Comparison of ENCODE assay signal across 8 mouse cellular contexts in genomic region chr3:49908426-49909341, GRCm38 (mm10).
A peak's percentile ranks its signal among the peaks of the same experiment; 100 is the strongest.
DNase-seq lines count a peak whose midpoint lies in the region; ATAC-seq lines count a peak whose summit lies in the region.

No protein-coding gene starts in this region.

- no peak overlapping the region for H3K27ac ChIP-seq in heart, embryonic 11.5 days (ENCODE audit: low read depth, low read length)
- H3K27ac ChIP-seq in intestine, embryonic 15.5 days = peak overlapping the region; percentile 67

- H3K9ac ChIP-seq in heart, embryonic 11.5 days (ENCODE audit: low read depth, low read length) = no peak overlapping the region
- no peak overlapping the region for H3K9ac ChIP-seq in intestine, embryonic 15.5 days

- 58% methylated on average over 12 of the region's 12 CpGs for WGBS in heart, embryonic 11.5 days (ENCODE audit: insufficient replicate concordance)
- 26% methylated on average over 12 of the region's 12 CpGs for WGBS in intestine, embryonic 15.5 days

- H3K4me3 ChIP-seq in heart, embryonic 11.5 days (ENCODE audit: low read depth, low read length) = no peak overlapping the region
- no peak overlapping the region for H3K4me3 ChIP-seq in intestine, embryonic 15.5 days (replicated peaks)

- H3K9me3 ChIP-seq in heart, embryonic 11.5 days (replicated peaks; ENCODE audit: control insufficient read depth, low read length) = no peaks in the 10 kb centered on the region
- no peaks in the 10 kb centered on the region for H3K9me3 ChIP-seq in intestine, embryonic 15.5 days

- H3K36me3 ChIP-seq in heart, embryonic 11.5 days (ENCODE audit: control insufficient read depth, insufficient read depth, low read length) = no peaks in the 10 kb centered on the region
- no peaks in the 10 kb centered on the region for H3K36me3 ChIP-seq in intestine, embryonic 15.5 days

- H3K4me2 ChIP-seq in heart, embryonic 11.5 days = no peak overlapping the region
- no peak overlapping the region for H3K4me2 ChIP-seq in intestine, embryonic 15.5 days (replicated peaks)

- ATAC-seq in heart, embryonic 11.5 days (replicated peaks; ENCODE audit: insufficient number of reproducible peaks, low FRiP score, low TSS enrichment) = no peak
- peak; percentile 28; the same call in 1 of the 2 replicates for ATAC-seq in intestine, embryonic 15.5 days
- no peak for ATAC-seq in inflammation-experienced regulatory T-cells, adult 6 months
- ATAC-seq in activated CD4-positive, CD25-positive, alpha-beta regulatory T cell, adult 4 months = no peak

- H3K27me3 ChIP-seq in heart, embryonic 11.5 days (ENCODE audit: control insufficient read depth, insufficient read depth, low read length) = no peaks in the 10 kb centered on the region
- no peaks in the 10 kb centered on the region for H3K27me3 ChIP-seq in intestine, embryonic 15.5 days (replicated peaks)

- H3K4me1 ChIP-seq in heart, embryonic 11.5 days (ENCODE audit: control insufficient read depth, insufficient read depth, low read length) = no peaks in the 10 kb centered on the region
- no peaks in the 10 kb centered on the region for H3K4me1 ChIP-seq in intestine, embryonic 15.5 days (replicated peaks)

- DNase-seq in heart, adult 18-20 months = peak; percentile 15 to 18
- peak; percentile 84 for DNase-seq in embryo, embryonic 10.5 days (ENCODE audit: low spot score)
- peak; percentile 47 for DNase-seq in lung, postnatal 10 days
- no peak for DNase-seq in urinary bladder, adult 2 months (ENCODE audit: low spot score)
